Mouse (Mus musculus): Measurements from ENCODE around the gene 4930432M17Rik. TPM values are rescaled to one million over a fixed set of nuclear protein-coding genes. Genes with fewer than 3 reads are reported as not detected.

4930432M17Rik gene
- not detected in 2 replicates for polyA plus RNA-seq (2011; ENCODE audit: insufficient read length, low read depth, missing spikeins)

DNA sequence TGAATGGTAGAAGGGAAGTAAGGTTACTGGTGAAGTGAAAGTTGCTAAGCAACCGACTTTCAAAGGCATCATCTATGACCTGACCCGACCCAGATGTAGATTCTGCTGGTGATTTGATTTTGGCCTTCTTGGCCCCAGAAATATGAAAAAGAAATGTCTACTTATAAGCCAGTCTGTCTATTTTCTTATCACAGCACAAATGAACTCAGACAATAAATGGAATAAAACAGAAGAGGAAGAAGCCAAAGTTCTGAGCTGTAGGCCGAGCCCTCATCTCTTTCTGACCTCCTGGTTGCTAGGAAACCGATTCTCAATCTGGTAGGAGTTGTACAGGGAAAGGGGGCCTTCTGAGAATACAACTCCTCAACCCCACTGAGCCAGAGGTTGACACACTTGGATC is at the start of gene 4930432M17Rik:
4930432M17Rik (plus strand) TSS at position 301 of the 400 bp plus-strand sequence.
- no peak within 1 kb of the TSS for H3K4me3 ChIP-seq (ENCODE audit: insufficient read depth, low read length)
- no peak within 1 kb of the TSS for H3K27ac ChIP-seq (ENCODE audit: insufficient read depth, low read length)
- TF ChIP-seq POLR2A (IDR thresholded peaks at IDR 0.05; ENCODE audit: low read depth, low read length), result no peak
- no peak for TF ChIP-seq CTCF (IDR thresholded peaks at IDR 0.05; ENCODE audit: borderline replicate concordance, insufficient read depth, low read length)
- H3K4me1 ChIP-seq (ENCODE audit: control insufficient read depth, insufficient read depth, low read length), result no peaks in the 10 kb centered on the region; the same call in 1 of the 2 replicates

DNA sequence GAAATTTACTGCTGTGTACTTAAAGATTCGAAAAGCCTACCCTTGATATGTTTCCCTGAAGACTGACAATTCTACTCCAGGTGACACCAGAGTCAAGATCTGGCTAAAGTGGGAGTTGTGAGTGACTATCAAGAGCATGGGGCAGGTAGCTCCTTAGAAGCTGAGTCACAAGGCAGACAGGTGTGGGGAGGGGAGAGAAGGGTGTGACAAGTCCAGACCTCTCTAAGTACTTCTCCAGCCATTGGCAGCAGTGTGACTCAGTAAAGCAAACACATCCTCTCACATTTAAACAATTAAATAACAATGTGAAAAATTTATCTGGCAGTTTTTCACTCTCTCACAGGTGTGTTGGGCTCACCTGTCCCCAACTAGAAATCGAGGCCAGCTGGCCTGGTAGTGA is 44.9 kb upstream of the 4930432M17Rik start:
- Histone ChIP-seq H3K4me3 (ENCODE audit: insufficient read depth, low read length) (no peak overlapping the region), H3K4me1 (ENCODE audit: control insufficient read depth, insufficient read depth, low read length) (peaks cover 2% of the 10 kb centered on the region; the same call in 1 of the 2 replicates), H3K27ac (ENCODE audit: insufficient read depth, low read length) (no peak overlapping the region)
- TF ChIP-seq CTCF (IDR thresholded peaks at IDR 0.05; ENCODE audit: borderline replicate concordance, insufficient read depth, low read length) (no peak), POLR2A (IDR thresholded peaks at IDR 0.05; ENCODE audit: low read depth, low read length) (no peak)

DNA sequence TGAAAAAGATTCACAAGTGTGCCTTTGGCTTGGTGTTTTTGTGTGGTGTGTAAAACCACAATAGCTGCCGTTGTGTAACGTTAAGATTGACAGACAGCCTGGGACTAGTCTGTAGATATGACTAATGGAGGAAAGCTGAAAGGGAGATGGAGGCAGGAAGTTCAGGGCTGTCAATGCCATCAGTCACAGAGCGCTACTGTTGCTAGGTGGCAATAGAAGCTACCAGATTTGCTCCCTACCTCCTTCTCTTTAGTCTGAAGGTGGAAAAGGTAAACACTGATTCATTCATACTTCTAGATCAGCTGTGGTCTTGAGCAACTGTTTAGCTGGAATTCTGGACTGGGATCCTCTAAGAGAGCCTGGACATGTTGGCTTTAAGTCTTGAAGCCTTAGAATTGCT is 44.3 kb upstream of the 4930432M17Rik start:
- no peak overlapping the region for H3K27ac ChIP-seq (ENCODE audit: insufficient read depth, low read length)
- H3K4me1 ChIP-seq (ENCODE audit: control insufficient read depth, insufficient read depth, low read length), result peaks cover 2% of the 10 kb centered on the region; the same call in 1 of the 2 replicates
- TF ChIP-seq POLR2A (IDR thresholded peaks at IDR 0.05; ENCODE audit: low read depth, low read length), result no peak
- TF ChIP-seq CTCF (IDR thresholded peaks at IDR 0.05; ENCODE audit: borderline replicate concordance, insufficient read depth, low read length), result no peak
- H3K4me3 ChIP-seq (ENCODE audit: insufficient read depth, low read length), result no peak overlapping the region

DNA sequence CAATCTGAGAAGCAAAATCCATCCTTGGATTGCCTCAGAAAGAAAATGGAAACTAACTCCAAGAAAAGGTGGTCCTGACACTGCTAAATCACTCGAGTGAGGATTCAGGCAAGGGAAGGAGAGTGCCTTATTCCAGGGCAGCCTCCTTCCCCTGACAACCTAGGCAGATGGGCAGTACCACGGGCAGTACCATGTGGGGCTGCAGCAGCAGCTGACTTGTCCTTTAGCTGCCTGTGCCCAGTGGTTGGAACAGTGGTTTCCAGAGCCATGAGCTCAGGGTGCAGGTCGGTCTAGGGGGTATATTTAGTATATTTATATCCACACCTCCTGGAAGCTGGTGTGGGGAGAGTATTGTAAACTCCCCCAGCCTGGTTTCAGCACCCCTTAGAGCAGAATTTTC is 42.3 kb upstream of the 4930432M17Rik start:
- no peak for TF ChIP-seq POLR2A (IDR thresholded peaks at IDR 0.05; ENCODE audit: low read depth, low read length)
- TF ChIP-seq CTCF (IDR thresholded peaks at IDR 0.05; ENCODE audit: borderline replicate concordance, insufficient read depth, low read length), result no peak
- Histone ChIP-seq H3K4me3 (ENCODE audit: insufficient read depth, low read length) (no peak overlapping the region), H3K27ac (ENCODE audit: insufficient read depth, low read length) (no peak overlapping the region), H3K4me1 (ENCODE audit: control insufficient read depth, insufficient read depth, low read length) (no peaks in the 10 kb centered on the region)

DNA sequence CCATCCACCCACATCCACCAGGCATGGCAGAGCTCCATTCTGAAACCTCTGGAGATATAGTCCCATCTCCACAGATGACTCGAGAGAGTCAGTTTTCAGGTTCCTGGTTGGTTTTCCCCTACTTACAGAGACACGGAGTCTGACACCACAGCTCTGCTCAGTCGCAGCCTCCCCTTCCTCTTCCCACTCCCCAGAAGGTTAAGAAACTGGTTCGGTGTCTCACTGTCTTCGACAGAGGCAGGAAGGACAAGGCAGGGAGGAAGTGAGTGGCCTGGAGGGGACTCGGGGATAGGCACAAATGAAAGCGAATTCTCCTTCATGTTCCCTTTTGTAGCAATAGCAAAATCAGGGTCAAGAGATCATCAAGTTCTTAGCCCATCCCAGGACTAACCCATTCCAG is 39.9 kb upstream of the 4930432M17Rik start:
- Histone ChIP-seq H3K27ac (ENCODE audit: insufficient read depth, low read length) (no peak overlapping the region), H3K4me1 (ENCODE audit: control insufficient read depth, insufficient read depth, low read length) (peaks cover 4% of the 10 kb centered on the region; the same call in 1 of the 2 replicates)
- TF ChIP-seq POLR2A (IDR thresholded peaks at IDR 0.05; ENCODE audit: low read depth, low read length), result no peak
- TF ChIP-seq CTCF (IDR thresholded peaks at IDR 0.05; ENCODE audit: borderline replicate concordance, insufficient read depth, low read length), result no peak

DNA sequence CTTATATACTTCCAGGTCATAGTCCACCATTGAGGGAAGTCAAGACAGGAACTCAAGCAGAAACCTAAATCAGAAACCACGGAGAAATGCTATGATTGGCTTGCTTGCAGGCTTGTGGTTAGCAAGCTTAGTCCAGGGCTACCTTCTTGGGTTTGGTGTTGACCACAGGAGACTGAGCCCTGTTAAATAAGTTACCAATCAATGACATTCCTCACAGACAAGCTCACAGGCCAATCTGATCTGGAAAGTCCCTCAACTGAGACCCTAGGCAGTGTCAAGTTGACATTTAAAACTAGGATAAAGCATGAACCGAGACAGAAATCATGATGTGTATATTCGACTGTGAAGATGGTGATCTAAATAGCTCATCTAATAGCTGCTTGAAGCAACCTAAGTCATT is 35.6 kb upstream of the 4930432M17Rik start:
- peaks cover 19% of the 10 kb centered on the region for H3K4me1 ChIP-seq (ENCODE audit: control insufficient read depth, insufficient read depth, low read length)
- H3K27ac ChIP-seq (ENCODE audit: insufficient read depth, low read length), result 0 out of 2 replicates have a peak overlapping the region, but pooled peaks have one; percentile 2
- TF ChIP-seq CTCF (IDR thresholded peaks at IDR 0.05; ENCODE audit: borderline replicate concordance, insufficient read depth, low read length) (no peak), POLR2A (IDR thresholded peaks at IDR 0.05; ENCODE audit: low read depth, low read length) (no peak)
- no peak overlapping the region for H3K4me3 ChIP-seq (ENCODE audit: insufficient read depth, low read length)

More for the DNA sequence above, 39.9 kb upstream of the 4930432M17Rik start:
- H3K4me3 ChIP-seq (ENCODE audit: insufficient read depth, low read length), result no peak overlapping the region

DNA sequence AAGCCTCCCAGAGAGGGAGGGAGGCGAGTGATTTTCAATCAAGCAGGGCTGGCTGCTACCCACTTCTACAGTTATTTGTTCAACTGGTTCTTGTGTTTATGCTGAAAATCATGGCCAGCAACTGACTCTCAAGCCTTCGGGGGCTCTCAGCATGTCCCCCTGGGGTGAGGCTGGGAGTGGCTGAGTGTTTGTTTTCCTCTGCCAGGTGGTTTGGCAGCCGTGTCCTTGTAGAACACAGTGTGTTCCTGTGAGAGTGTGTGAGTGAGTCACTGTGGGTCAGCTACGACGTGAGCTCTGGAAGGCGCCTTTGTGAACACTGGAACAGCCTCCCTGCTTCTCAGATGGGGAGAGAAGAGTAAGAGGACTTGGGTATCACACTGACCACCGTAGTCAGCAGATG is 35.1 kb upstream of the 4930432M17Rik start:
- TF ChIP-seq POLR2A (IDR thresholded peaks at IDR 0.05; ENCODE audit: low read depth, low read length), result no peak
- no peak for TF ChIP-seq CTCF (IDR thresholded peaks at IDR 0.05; ENCODE audit: borderline replicate concordance, insufficient read depth, low read length)
- 0 out of 2 replicates have a peak overlapping the region, but pooled peaks have one; percentile 2 for H3K27ac ChIP-seq (ENCODE audit: insufficient read depth, low read length)
- peaks cover 19% of the 10 kb centered on the region for H3K4me1 ChIP-seq (ENCODE audit: control insufficient read depth, insufficient read depth, low read length)
- no peak overlapping the region for H3K4me3 ChIP-seq (ENCODE audit: insufficient read depth, low read length)

DNA sequence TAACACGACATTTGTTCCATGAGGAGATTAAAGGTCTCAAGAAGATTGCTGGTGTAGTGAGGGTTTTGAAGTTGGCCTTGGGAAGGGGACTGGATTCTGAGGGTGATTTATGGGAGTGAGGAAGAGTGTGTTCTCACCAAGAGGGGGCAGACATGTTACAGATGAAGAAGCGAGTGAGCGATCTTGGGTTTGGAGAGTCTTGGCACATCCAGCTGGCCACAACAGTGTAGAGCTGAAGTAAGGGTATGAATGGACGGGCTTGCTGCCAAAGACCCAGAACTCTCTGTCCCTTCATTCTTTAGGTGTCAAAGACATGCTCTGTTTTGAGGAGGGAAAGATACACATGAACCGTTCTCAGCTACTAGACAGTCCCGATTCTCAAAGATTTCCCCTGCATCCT is 34.2 kb upstream of the 4930432M17Rik start:
- no peak for TF ChIP-seq POLR2A (IDR thresholded peaks at IDR 0.05; ENCODE audit: low read depth, low read length)
- TF ChIP-seq CTCF (IDR thresholded peaks at IDR 0.05; ENCODE audit: borderline replicate concordance, insufficient read depth, low read length), result no peak
- peaks cover 19% of the 10 kb centered on the region for H3K4me1 ChIP-seq (ENCODE audit: control insufficient read depth, insufficient read depth, low read length)
- H3K4me3 ChIP-seq (ENCODE audit: insufficient read depth, low read length), result no peak overlapping the region
- no peak overlapping the region for H3K27ac ChIP-seq (ENCODE audit: insufficient read depth, low read length)

DNA sequence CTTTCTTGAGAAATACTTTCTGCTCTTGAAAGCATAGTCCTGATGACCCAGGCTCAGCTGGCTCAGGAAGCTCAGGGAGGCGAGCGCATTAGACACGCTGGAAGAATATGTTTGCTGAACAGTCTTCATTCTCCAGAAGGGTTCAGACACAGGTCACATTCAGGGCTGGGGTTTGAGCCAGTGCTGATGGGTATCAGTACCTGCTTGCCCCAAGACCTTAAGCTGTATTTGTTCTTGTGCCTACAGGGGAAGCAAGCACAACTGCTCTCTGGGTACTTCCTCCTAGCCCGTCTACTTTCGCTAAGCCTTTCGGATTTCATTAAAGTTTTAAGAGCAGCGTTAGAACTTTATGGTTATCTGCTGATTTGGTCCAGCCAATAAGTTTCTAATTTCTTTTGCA is 33.8 kb upstream of the 4930432M17Rik start:
- TF ChIP-seq CTCF (IDR thresholded peaks at IDR 0.05; ENCODE audit: borderline replicate concordance, insufficient read depth, low read length) (no peak), POLR2A (IDR thresholded peaks at IDR 0.05; ENCODE audit: low read depth, low read length) (no peak)
- H3K4me1 ChIP-seq (ENCODE audit: control insufficient read depth, insufficient read depth, low read length), result peaks cover 19% of the 10 kb centered on the region
- no peak overlapping the region for H3K27ac ChIP-seq (ENCODE audit: insufficient read depth, low read length)
- H3K4me3 ChIP-seq (ENCODE audit: insufficient read depth, low read length), result no peak overlapping the region

DNA sequence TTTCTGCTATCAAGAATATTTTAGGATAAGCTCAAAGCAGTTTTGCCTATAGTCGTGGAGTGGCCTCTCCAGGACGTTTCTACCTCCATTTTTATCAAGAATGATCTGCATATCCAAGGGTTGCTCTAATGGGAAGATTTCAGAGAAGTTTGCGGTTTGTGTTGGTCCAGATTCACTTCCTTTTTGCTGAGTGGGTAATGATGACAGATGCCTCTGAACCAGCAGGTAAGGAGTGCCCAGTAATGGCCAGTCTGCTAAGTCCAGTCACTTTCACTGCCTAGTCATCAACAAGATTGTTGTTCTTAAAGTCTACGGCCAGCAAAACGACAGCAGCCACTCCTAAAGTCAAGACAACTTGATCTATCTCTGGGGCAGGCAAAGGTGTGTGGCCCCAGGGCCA is 32.8 kb upstream of the 4930432M17Rik start:
- Histone ChIP-seq H3K4me3 (ENCODE audit: insufficient read depth, low read length) (no peak overlapping the region), H3K27ac (ENCODE audit: insufficient read depth, low read length) (no peak overlapping the region), H3K4me1 (ENCODE audit: control insufficient read depth, insufficient read depth, low read length) (peaks cover 19% of the 10 kb centered on the region)
- no peak for TF ChIP-seq CTCF (IDR thresholded peaks at IDR 0.05; ENCODE audit: borderline replicate concordance, insufficient read depth, low read length)
- TF ChIP-seq POLR2A (IDR thresholded peaks at IDR 0.05; ENCODE audit: low read depth, low read length), result no peak
